Mouse (Mus musculus): ENCODE data around the gene Slc25a3. TPM values are rescaled to one million over a fixed set of nuclear protein-coding genes. Genes with fewer than 3 reads are reported as not detected.

Slc25a3 gene
- 464 and 656 TPM in 2 replicates for polyA plus RNA-seq (2012; rRNA removed)

DNA sequence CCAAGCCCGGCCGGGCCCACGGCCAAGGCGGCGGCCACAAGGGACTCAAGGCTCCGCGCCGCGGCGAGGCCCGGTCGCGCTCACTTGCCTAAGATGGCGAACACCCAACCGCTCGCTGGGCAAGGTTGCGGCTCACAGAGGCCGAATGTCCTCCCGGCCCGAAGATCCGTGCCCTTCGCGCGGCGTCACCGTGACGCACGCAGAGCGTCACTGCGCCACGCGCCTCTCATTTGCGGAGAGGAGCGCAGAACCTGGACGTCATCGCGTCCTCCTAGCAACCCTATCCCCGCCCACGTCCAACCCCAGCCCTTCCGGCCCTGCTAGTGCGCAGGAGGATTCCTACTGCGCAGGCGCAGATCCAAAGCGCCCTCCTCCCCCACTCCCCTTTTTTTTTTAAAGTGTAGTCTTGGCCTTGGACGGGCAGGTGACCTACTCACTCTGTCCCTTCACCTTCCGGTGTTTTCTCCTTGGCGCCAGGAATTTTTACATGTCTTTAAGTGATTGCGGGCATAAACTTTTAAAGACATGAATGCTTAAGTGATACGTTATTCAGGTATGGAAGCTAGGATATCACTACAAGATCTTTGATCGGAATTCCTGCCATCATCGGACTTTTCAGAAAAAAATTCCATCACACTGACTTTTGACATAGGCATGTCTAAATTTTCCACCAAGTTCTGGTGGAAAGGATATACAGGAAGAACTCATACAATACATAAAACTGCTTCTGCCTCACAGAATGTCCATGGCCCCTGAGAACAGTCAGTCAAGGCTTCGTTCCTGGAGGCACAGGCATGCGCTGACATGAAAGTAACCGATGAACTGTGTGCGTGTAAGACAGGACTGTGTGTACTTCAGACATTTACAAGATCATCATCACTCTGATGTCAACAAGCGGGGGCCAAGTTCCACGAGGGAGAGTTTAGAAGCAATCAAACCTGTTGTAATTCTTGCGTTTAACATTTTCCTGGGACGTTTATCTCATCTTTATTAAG, at the start of gene Slc25a3:
Slc25a3 (minus strand) TSS at position 232 of the 995 bp plus-strand sequence.

DNA sequence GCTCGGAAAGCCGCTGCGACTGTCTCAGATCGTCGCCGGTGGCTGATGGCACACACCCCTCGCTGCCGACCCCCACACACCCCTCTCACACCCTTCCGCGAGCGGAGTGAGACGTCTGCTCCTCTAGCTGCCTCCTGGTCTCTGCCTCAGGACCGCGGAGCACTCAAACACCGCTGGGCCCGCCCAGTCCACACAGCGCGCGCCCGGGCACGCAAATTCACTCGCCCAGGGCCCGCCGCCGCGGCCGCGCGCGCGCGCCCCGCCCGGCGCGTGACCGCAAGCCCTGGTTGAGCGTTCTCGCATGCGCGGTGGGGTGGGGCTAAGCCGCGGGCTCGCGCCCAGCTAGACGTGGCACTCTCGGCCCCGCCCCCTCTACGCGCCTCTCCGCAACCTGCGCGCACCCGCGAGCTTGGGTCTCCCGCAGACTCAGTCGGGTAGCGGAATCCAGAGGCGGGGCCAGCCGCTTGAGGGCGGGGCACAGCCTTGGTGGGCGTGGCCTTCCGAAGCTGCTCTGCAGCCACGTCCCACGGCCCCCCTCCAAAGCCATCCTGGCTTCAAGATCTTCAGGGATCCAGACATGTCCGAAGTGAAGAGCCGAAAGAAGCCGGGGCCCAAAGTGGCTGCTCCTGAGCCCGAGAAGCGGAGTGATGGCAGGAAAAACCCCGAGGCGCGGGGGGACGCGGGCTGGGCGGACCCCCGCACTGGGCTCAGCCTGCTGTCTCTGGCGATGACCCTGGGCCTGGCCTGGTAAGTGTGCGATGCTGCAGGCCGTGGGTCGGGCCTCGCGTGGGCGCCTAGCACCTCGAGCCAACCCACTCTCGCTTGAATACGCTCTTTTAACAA, 41.1 kb downstream of the Slc25a3 start, which contains the start of the genes Apaf1 and Ikbip:
Apaf1 (minus strand) TSS at position 221 of the 843 bp plus-strand sequence.
Ikbip (plus strand) TSS at position 391 of the 843 bp plus-strand sequence.

Other genes with a start within 250 kb of the Slc25a3 start
- gene Apaf1, start 41.3 kb downstream of the Slc25a3 start, polyA plus RNA-seq (2012; rRNA removed), result 5.0 and 5.5 TPM in 2 replicates
- gene Ikbip, start 41.1 kb downstream of the Slc25a3 start, polyA plus RNA-seq (2012; rRNA removed), result 3.9 and 4.7 TPM in 2 replicates
- 76.9 and 91.4 TPM in 2 replicates for gene Tmpo, start 57.3 kb upstream of the Slc25a3 start, polyA plus RNA-seq (2012; rRNA removed)

Measured in ovary, adult 2 months (tissue).